Mouse (Mus musculus) right cerebral cortex, postnatal 36 days (tissue): ENCODE results near the gene Lfng.

ENCODE experiments used
- DNase-seq, 2 experiments: peaks; one replicate each; pipeline ENCODE4 v3.0.0; 2022; ENCODE audit warnings: low spot score in 2 of 2, mixed read lengths in 1 of 2

The Lfng gene

GRCm38 (mm10) chr5:140639312-140639711, 32.2 kb downstream of the Lfng start:
- no peak for DNase-seq

GRCm38 (mm10) chr5:140639871-140640270, 32.8 kb downstream of the Lfng start:
- no peak for DNase-seq

- no peak for DNase-seq
Measured at GRCm38 (mm10) chr5:140640812-140641211, 33.7 kb downstream of the Lfng start.

GRCm38 (mm10) chr5:140641254-140641928, 34.3 kb downstream of the Lfng start:
- no peak for DNase-seq

GRCm38 (mm10) chr5:140642076-140642475, 35.0 kb downstream of the Lfng start:
- DNase-seq: no peak

- no peak for DNase-seq
Measured at GRCm38 (mm10) chr5:140644263-140644662, 37.1 kb downstream of the Lfng start.

- no peak for DNase-seq
Measured at GRCm38 (mm10) chr5:140644702-140645201, 37.6 kb downstream of the Lfng start.

- no peak for DNase-seq
Measured at GRCm38 (mm10) chr5:140645454-140645853, 38.3 kb downstream of the Lfng start.

GRCm38 (mm10) chr5:140646171-140646570, 39.1 kb downstream of the Lfng start:
- no peak for DNase-seq

GRCm38 (mm10) chr5:140647031-140647760, 40.1 kb downstream of the Lfng start:
- DNase-seq: peak; percentile 68 to 75

GRCm38 (mm10) chr5:140647821-140648518, 40.9 kb downstream of the Lfng start:
- peak in 1 of 2 experiments; percentile 63 for DNase-seq

- DNase-seq: no peak
Measured at GRCm38 (mm10) chr5:140648519-140649100, 41.5 kb downstream of the Lfng start, which contains the start of gene Ttyh3. Gene Ttyh3, minus strand, starts transcription at chr5:140649031.

GRCm38 (mm10) chr5:140649101-140649667, 42.1 kb downstream of the Lfng start:
- peak; percentile 94 to 96 for DNase-seq

GRCm38 (mm10) chr5:140649881-140650414, 42.8 kb downstream of the Lfng start:
- no peak for DNase-seq

GRCm38 (mm10) chr5:140651231-140651630, 44.1 kb downstream of the Lfng start:
- no peak for DNase-seq

- DNase-seq: no peak
Measured at GRCm38 (mm10) chr5:140652587-140652986, 45.5 kb downstream of the Lfng start.

GRCm38 (mm10) chr5:140654096-140654845, 47.2 kb downstream of the Lfng start:
- no peak for DNase-seq

- DNase-seq: peak; percentile 80
Measured at GRCm38 (mm10) chr5:140659607-140660272, 52.6 kb downstream of the Lfng start.

GRCm38 (mm10) chr5:140660398-140660797, 53.3 kb downstream of the Lfng start:
- DNase-seq: no peak

GRCm38 (mm10) chr5:140661427-140661826, 54.3 kb downstream of the Lfng start:
- no peak for DNase-seq
